Mouse (Mus musculus) bone marrow macrophage, adult 2 months (primary cell): ENCODE data around the gene Klhdc10.

Source experiments
- CTCF ChIP-seq: IDR thresholded peaks from 2 replicates; pipeline ENCODE4 v1.5.1; 2012; ENCODE audit warnings: low read depth, mild to moderate bottlenecking, low read length, moderate library complexity
- POLR2A ChIP-seq: IDR thresholded peaks from 2 replicates; pipeline ENCODE4 v1.6.1; 2012; ENCODE audit warnings: mild to moderate bottlenecking, low read depth, low read length, borderline replicate concordance

DNA sequence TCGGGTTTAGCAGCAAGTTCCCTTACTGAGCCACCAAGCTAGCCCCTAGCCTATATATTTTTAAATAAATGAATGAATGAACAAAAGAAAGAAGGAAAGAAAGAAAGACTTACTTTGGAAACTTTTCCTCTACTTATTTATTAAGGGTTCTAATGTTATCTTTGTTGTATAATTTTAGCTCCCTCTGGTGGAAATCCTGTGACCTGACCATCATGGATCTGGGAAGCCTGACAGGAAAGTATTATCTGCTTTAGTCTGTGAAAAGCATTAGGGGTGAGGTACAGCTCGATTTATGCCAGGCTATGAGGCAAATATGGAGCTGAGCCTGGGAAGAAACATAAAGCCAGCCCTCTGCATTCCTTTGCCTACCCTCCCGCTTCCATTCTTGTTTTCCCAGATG is 32.4 kb upstream of the Klhdc10 start:
- no peak for TF ChIP-seq POLR2A
- TF ChIP-seq CTCF: no peak
